Mouse (Mus musculus) thymus, adult 2 months (tissue): ENCODE data around the gene Cox17.

Experiments
- CTCF ChIP-seq: fragments of 200-500 bp; IDR thresholded peaks from 2 replicates; pipeline ENCODE4 v1.5.1; 2012; ENCODE audit warnings: mild to moderate bottlenecking, control low read depth, low read length, moderate library complexity, borderline replicate concordance; ENCODE audit not compliant: control insufficient read depth, poor library complexity, insufficient read depth; ENCODE audit errors: extremely low read depth
- POLR2A ChIP-seq: fragments of 200-500 bp; IDR thresholded peaks from 2 replicates; pipeline ENCODE4 v1.6.1; 2012; ENCODE audit warnings: mild to moderate bottlenecking, low read length, control low read depth, moderate library complexity; ENCODE audit not compliant: control insufficient read depth, poor library complexity, insufficient read depth; ENCODE audit errors: extremely low read depth

DNA sequence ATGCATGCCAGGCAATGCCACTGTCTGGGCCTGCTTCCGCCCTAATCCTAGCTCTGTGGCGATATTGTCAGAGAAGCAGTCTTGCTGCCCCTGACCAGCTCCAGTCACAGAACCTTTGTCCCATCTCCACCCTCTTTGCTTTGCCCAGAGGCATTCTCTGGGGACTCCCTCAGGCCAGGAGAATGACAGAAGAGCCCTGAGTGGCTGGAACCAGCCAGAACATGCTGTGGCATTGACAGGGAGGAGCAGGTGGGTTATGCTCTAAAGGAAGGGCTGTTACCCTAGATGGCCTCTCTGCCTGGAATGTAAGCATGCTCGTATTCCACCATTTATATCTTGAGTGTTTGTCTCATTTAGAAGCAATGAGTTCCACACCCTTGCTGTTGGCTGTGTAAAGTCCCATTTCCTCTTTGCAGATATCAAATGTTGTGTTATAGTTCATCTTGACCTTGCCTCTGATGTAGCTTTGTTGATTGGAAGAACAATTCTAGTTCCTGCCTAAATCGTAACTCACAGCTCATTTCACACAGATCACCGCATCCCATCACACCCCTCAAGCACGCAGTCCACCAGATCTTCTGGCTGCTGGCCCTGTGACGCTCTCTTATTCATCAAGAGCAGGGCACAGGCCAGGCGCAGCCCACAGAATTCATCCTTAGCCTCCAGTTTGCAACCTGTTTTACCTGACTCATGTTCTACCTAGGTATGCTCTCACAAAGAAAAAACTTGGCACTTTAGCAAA is 24.0 kb downstream of the Cox17 start:
- no peak for TF ChIP-seq CTCF
- no peak for TF ChIP-seq POLR2A
